Mouse (Mus musculus) bone marrow macrophage, adult 2 months (primary cell): Measurements from ENCODE around the gene Srp54b. TPM values are rescaled to one million over a fixed set of nuclear protein-coding genes. Genes with fewer than 3 reads are reported as not detected.
"Not testable (repeated sequence)": the region's sequence is repeated elsewhere in the genome, so short reads cannot be mapped to it uniquely, and the experiment has no call there.

Experiments used
- H3K27ac ChIP-seq: 2 replicates; pipeline ENCODE4 v1.5.1; 2012; ENCODE audit warnings: low read depth, low read length; ENCODE audit not compliant: insufficient read depth
- H3K4me1 ChIP-seq: 2 replicates; pipeline ENCODE4 v1.6.1; 2012; ENCODE audit warnings: low read length; ENCODE audit not compliant: control insufficient read depth, insufficient read depth
- H3K4me3 ChIP-seq: 2 replicates; pipeline ENCODE4 v1.5.1; 2012; ENCODE audit warnings: mild to moderate bottlenecking, low read length, moderate library complexity; ENCODE audit not compliant: insufficient read depth
- polyA plus RNA-seq: library from polyadenylated mRNA; stranded (reverse); fragments of >200 nt; gene quantifications from 2 replicates; pipeline ENCODE4 v1.2.4, GENCODE M21; 2012; ENCODE audit not compliant: missing spikeins, insufficient read depth, insufficient read length

The Srp54b gene
- 12.6 and 19.7 TPM in 2 replicates for polyA plus RNA-seq

DNA sequence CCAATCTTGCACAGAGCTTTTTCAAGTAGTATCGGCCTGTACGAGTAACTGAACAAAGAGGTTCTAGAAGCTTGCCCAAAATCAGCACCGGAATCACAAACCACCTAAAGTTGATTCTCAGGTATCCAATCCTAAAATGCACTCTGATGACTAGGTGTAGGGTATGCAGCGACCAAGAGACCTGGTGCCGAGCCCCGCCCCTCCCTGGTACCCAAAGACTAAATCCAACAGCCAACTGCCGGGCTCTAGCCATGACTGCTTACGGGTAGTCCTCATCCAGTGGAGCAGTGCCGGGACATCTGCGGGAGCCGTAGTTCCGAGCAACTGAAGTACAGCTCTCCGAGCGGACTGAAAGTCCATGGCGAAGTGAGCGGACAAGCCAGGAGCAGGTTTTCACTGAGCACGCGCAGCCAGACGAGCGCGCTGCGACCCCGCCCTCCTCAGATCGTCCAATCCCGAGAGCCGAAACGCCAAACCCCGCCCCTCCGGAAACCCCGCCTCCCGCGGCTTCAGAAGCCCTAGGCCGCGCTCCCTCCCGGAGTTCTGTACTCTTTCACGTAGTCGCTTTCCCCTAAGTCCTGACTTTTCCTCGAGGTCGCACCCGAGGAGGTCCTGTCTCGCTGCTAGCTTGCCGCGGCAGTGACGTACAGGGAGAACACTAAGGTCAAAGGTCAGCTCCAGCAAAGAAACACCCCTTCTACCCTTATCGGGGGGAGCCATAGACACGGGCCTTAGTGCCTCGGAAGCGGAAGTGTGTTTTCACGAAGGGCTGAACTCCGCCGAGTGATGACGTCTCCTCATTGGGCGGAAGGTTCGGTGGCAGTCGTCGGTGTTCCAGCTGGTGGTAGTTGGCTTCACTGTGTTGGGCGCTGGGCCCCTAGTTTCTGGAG lies at the start of gene Srp54b:
Gene Srp54b (plus strand): TSS at position 546 of the 890 bp plus-strand sequence.
- H3K4me3 ChIP-seq, result peak within 1 kb of the TSS; percentile 42
- not testable (repeated sequence) for H3K27ac ChIP-seq, H3K4me1 ChIP-seq

DNA sequence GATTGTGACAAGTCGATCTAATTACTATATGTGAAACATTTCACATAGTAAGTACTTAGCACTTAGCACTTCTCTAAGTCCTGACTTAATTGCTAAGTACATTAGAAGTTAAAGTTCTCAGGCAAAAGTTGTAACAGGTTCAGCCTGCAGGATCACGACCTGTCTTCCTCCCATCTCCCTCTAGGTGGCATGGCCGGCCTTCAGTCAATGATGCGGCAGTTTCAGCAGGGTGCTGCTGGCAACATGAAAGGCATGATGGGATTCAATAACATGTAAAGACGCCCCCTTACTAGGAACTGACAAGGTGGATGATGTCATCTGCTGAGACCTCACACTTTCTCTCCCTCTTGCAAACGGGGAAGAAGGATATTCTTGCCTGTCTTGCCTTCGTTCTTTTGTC lies 42.3 kb upstream of the Srp54b start:
- not testable (repeated sequence) for H3K4me1 ChIP-seq, H3K4me3 ChIP-seq, H3K27ac ChIP-seq

DNA sequence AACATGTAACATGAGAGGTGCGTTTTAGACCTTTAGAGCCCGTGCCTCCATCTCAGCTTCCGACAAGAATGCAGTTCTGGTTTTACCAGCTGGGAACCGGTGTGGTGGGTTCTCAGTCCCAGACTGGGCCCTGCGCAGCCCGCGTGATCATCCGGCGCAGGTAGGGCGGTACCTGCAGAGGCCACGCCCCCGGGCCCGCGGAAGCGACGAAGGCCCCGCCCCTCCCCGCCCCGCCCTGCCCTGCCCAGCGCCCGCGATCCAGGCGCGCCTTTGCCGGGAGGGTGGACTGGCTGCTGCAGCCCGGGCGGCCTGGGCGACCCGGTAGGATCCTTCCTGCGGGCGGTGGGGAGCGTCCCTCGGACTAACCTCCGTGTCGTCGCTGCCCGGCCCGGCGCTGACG lies 30.7 kb upstream of the Srp54b start, which contains the start of gene Fam177a:
Gene Fam177a (plus strand): TSS at position 228 of the 400 bp plus-strand sequence.
- H3K27ac ChIP-seq, H3K4me1 ChIP-seq, H3K4me3 ChIP-seq: not testable (repeated sequence)

DNA sequence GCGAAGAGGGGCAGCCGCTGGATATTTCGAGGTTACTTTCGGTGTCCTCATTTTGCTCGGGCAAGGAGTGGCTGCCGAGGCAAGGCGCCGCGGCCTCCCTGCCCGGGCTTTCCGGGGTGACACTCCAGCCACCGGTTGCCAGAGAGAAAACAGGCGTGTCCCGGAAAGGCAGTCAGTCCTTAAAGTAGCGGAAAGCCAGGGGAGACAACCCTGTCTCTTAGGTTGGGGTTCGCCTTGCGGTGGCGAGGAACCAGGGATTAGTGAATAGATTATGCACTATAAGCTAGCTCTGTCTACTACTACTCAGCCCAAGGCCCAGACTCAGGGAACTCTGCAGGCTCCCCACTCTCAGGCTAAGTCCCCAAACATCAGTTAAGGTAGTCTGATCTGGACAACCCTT lies 30.2 kb upstream of the Srp54b start:
- H3K27ac ChIP-seq, H3K4me3 ChIP-seq, H3K4me1 ChIP-seq: not testable (repeated sequence)

DNA sequence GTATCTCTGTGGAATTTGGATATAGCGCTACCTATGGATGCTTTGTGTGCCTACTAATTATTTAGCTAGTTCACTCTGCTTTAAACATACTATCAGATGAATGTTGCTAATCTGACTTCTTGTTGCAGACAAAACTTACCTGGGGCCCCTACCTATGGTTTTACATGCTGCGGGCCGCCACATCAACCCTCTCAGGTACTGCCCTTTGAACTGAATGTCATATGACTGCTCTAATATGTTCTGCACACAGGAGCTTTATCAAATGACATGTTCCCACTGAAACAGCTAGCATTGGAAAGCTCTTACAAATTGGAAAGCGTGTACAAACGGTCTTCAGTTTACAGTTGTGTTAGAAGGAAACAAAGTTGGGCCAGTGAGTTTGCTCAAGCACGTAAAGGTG lies 19.4 kb upstream of the Srp54b start:
- not testable (repeated sequence) for H3K4me3 ChIP-seq, H3K27ac ChIP-seq, H3K4me1 ChIP-seq

DNA sequence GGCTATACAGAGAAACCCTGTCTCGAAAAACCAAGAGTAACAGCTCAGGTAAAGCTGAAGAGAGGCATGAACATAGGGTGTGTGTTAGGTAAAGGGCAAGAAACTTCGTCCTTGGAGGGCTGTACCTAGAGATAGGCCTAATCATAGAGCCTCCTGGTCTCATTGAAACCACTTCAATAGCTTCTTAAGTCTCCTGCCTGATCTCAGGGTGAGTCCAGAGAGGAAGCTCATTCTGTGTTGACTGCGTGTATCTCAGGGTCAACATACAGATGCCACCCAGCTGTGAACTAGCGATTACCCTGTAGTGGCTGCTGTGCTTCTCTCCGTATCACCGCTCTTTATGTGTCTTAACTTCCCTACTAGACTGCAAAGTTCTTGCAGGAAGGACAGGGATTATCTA lies 17.0 kb upstream of the Srp54b start:
- H3K4me3 ChIP-seq, H3K27ac ChIP-seq, H3K4me1 ChIP-seq: not testable (repeated sequence)

DNA sequence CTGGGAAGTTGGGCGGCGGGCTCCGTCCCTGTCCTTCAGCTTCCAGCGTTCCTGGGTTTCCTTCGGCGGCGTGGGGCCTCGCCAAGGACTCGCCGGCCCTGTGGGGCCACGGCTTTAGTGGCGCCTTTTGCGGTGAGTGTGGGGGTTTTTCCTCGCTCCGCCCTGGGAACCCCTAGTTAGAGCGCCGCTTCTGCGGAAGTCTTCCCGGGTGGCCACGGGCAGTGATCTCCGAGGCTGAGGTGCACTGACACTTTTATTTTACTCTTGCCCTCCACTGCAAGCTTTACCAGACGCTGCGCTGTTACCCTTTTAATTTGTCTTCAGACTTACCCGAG lies 512 bp downstream of the Srp54b start:
- H3K4me1 ChIP-seq, H3K27ac ChIP-seq: not testable (repeated sequence)
- peak overlapping the region; percentile 42 for H3K4me3 ChIP-seq

DNA sequence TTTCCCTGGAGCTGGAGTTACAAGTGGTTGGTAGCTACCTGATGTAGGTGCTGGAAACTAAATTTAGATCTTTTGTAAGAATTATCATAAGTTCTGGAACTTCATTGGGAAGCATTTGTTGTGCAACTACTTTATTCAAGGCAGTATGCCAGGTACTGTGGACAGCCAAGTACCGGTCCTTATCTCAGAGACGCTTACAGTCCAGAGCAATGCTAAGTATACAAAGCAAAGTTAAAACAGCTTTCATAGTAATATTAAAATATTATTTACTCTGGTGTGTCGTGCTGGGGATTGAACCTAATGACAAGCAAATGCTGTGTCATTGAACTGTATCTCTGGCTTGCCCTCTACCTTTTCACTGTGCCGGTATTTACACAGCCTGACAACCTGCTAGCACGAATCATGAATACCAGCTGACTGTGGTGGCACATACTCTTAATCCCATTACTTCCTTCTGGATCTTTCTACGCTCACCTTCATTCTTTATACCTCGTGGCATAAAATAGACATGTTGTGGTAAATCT lies 12.2 kb downstream of the Srp54b start:
- not testable (repeated sequence) for H3K4me3 ChIP-seq, H3K27ac ChIP-seq, H3K4me1 ChIP-seq

DNA sequence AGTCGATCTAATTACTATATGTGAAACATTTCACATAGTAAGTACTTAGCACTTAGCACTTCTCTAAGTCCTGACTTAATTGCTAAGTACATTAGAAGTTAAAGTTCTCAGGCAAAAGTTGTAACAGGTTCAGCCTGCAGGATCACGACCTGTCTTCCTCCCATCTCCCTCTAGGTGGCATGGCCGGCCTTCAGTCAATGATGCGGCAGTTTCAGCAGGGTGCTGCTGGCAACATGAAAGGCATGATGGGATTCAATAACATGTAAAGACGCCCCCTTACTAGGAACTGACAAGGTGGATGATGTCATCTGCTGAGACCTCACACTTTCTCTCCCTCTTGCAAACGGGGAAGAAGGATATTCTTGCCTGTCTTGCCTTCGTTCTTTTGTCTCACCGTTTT lies 32.8 kb downstream of the Srp54b start:
- not testable (repeated sequence) for H3K4me1 ChIP-seq, H3K4me3 ChIP-seq, H3K27ac ChIP-seq

DNA sequence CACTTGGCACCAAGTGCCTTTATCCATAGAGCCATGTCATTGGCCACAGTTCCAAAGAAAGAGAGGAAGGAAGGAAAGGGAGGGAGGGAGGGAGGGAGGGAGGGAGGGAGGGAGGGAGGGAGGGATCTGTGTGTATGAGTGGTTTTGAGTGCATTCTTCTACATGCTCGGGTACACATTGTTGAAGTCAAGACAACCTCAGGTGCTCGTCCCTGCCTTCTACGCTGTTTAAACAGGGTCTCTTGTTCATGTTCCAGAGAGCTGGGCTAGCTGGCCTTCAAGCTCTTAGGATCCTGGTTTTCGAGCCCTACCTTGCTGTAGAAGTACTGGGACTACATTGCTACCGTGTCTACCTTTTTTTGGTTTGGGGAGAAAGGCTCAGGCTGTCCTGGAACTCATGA lies 34.2 kb downstream of the Srp54b start:
- not testable (repeated sequence) for H3K4me1 ChIP-seq, H3K4me3 ChIP-seq, H3K27ac ChIP-seq

DNA sequence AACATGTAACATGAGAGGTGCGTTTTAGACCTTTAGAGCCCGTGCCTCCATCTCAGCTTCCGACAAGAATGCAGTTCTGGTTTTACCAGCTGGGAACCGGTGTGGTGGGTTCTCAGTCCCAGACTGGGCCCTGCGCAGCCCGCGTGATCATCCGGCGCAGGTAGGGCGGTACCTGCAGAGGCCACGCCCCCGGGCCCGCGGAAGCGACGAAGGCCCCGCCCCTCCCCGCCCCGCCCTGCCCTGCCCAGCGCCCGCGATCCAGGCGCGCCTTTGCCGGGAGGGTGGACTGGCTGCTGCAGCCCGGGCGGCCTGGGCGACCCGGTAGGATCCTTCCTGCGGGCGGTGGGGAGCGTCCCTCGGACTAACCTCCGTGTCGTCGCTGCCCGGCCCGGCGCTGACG lies 44.4 kb downstream of the Srp54b start, which contains the start of gene 1700047I17Rik2:
Gene 1700047I17Rik2 (plus strand): TSS at position 287 of the 400 bp plus-strand sequence.
- H3K27ac ChIP-seq, H3K4me3 ChIP-seq, H3K4me1 ChIP-seq: not testable (repeated sequence)

DNA sequence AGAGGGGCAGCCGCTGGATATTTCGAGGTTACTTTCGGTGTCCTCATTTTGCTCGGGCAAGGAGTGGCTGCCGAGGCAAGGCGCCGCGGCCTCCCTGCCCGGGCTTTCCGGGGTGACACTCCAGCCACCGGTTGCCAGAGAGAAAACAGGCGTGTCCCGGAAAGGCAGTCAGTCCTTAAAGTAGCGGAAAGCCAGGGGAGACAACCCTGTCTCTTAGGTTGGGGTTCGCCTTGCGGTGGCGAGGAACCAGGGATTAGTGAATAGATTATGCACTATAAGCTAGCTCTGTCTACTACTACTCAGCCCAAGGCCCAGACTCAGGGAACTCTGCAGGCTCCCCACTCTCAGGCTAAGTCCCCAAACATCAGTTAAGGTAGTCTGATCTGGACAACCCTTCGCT lies 44.9 kb downstream of the Srp54b start:
- not testable (repeated sequence) for H3K4me1 ChIP-seq, H3K4me3 ChIP-seq, H3K27ac ChIP-seq

DNA sequence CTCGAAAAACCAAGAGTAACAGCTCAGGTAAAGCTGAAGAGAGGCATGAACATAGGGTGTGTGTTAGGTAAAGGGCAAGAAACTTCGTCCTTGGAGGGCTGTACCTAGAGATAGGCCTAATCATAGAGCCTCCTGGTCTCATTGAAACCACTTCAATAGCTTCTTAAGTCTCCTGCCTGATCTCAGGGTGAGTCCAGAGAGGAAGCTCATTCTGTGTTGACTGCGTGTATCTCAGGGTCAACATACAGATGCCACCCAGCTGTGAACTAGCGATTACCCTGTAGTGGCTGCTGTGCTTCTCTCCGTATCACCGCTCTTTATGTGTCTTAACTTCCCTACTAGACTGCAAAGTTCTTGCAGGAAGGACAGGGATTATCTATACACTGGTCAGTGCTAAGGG lies 58.0 kb downstream of the Srp54b start:
- not testable (repeated sequence) for H3K4me3 ChIP-seq, H3K4me1 ChIP-seq, H3K27ac ChIP-seq

DNA sequence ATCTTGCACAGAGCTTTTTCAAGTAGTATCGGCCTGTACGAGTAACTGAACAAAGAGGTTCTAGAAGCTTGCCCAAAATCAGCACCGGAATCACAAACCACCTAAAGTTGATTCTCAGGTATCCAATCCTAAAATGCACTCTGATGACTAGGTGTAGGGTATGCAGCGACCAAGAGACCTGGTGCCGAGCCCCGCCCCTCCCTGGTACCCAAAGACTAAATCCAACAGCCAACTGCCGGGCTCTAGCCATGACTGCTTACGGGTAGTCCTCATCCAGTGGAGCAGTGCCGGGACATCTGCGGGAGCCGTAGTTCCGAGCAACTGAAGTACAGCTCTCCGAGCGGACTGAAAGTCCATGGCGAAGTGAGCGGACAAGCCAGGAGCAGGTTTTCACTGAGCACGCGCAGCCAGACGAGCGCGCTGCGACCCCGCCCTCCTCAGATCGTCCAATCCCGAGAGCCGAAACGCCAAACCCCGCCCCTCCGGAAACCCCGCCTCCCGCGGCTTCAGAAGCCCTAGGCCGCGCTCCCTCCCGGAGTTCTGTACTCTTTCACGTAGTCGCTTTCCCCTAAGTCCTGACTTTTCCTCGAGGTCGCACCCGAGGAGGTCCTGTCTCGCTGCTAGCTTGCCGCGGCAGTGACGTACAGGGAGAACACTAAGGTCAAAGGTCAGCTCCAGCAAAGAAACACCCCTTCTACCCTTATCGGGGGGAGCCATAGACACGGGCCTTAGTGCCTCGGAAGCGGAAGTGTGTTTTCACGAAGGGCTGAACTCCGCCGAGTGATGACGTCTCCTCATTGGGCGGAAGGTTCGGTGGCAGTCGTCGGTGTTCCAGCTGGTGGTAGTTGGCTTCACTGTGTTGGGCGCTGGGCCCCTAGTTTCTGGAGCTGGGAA lies 75.0 kb downstream of the Srp54b start, which contains the start of gene Srp54c:
Gene Srp54c (plus strand): TSS at position 543 of the 894 bp plus-strand sequence.
- H3K4me1 ChIP-seq, H3K27ac ChIP-seq: not testable (repeated sequence)
- H3K4me3 ChIP-seq, result peak within 1 kb of the TSS; percentile 42

DNA sequence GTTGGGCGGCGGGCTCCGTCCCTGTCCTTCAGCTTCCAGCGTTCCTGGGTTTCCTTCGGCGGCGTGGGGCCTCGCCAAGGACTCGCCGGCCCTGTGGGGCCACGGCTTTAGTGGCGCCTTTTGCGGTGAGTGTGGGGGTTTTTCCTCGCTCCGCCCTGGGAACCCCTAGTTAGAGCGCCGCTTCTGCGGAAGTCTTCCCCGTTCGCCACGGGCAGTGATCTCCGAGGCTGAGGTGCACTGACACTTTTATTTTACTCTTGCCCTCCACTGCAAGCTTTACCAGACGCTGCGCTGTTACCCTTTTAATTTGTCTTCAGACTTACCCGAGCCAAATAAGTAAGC lies 75.6 kb downstream of the Srp54b start:
- peak overlapping the region; percentile 42 for H3K4me3 ChIP-seq
- not testable (repeated sequence) for H3K27ac ChIP-seq, H3K4me1 ChIP-seq
